Mouse (Mus musculus): ENCODE results near the gene Zkscan6.

Zkscan6 gene

GRCm38 (mm10) chr11:65812088-65812487, 5.1 kb downstream of the Zkscan6 start:
- no peak for DNase-seq (ENCODE audit: low spot score in 2 of 2)

- no peak for DNase-seq (ENCODE audit: low spot score in 2 of 2)
Measured at GRCm38 (mm10) chr11:65814381-65814780, 7.4 kb downstream of the Zkscan6 start.

- no peak for DNase-seq (ENCODE audit: low spot score in 2 of 2)
Measured at GRCm38 (mm10) chr11:65816237-65816636, 9.3 kb downstream of the Zkscan6 start.

GRCm38 (mm10) chr11:65818193-65818592, 11.2 kb downstream of the Zkscan6 start:
- DNase-seq (ENCODE audit: low spot score in 2 of 2), result no peak

GRCm38 (mm10) chr11:65820280-65820679, 13.3 kb downstream of the Zkscan6 start:
- no peak for DNase-seq (ENCODE audit: low spot score in 2 of 2)

GRCm38 (mm10) chr11:65820877-65821276, 13.9 kb downstream of the Zkscan6 start:
- peak; percentile 49 to 75 for DNase-seq (ENCODE audit: low spot score in 2 of 2)

GRCm38 (mm10) chr11:65824556-65824955, 17.6 kb downstream of the Zkscan6 start:
- no peak for DNase-seq (ENCODE audit: low spot score in 2 of 2)

GRCm38 (mm10) chr11:65838999-65839398, 32.0 kb downstream of the Zkscan6 start:
- no peak for DNase-seq (ENCODE audit: low spot score in 2 of 2)

- no peak for DNase-seq (ENCODE audit: low spot score in 2 of 2)
Measured at GRCm38 (mm10) chr11:65846446-65846845, 39.5 kb downstream of the Zkscan6 start.

- no peak for DNase-seq (ENCODE audit: low spot score in 2 of 2)
Measured at GRCm38 (mm10) chr11:65852066-65852465, 45.1 kb downstream of the Zkscan6 start.

- no peak for DNase-seq (ENCODE audit: low spot score in 2 of 2)
Measured at GRCm38 (mm10) chr11:65861476-65861875, 54.5 kb downstream of the Zkscan6 start.

- DNase-seq (ENCODE audit: low spot score in 2 of 2), result peak in 1 of 2 experiments; percentile 25
Measured at GRCm38 (mm10) chr11:65877146-65877775, 70.3 kb downstream of the Zkscan6 start.
